In the genomic region with DNA sequence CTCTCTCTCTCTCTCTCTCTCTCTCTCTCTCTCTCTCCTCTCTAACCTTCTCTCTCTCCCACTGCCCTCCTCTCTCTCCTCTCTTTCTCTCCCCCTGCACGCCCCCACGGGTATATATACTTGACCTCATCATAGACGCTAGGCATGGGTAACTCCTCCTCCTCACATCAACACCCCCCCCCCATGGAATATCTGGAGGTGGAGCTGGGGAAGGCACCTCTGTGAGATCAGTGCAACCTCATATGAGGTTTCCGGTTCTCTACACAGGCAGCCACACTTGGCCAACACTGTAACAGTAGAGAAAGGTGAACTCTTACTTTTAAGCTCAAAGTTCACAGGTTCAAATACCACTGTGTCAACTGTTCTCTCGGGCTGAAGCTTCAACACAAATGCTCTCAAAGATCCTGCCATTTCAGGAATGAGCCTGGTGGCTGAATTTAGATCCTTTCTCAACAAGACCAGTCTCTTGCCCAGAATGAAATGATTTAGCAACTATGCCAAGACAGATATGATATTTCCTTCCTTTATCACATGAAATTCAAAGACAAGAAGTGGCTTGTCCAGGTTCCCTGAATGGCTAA, we compare ENCODE assay signal across 25 mouse cellular contexts.
DNase-seq lines count a peak whose midpoint lies in the region; ATAC-seq and TF ChIP-seq lines count a peak whose summit lies in the region.
"Had no signal": no experiment of that assay in that cellular context is flagged by ENCODE, and none has a peak within 500 bp of the region (broad histone marks: within the 10 kb centered on the region; RNA-seq: fewer than 3 reads in every experiment).

No protein-coding gene starts in this region.

- TF ChIP-seq CTCF in liver, postnatal 0 days (IDR thresholded peaks at IDR 0.05; ENCODE audit: low read depth), result no peak

- TF ChIP-seq EP300 in liver, postnatal 0 days (IDR thresholded peaks at IDR 0.05; ENCODE audit: low read depth), result no peak

- DNase-seq in liver, postnatal 0 days, result no peak
- DNase-seq in CD8-positive naive resting alpha-beta T cell, adult 2 months (ENCODE audit: low read depth in 2 of 2, low spot score in 2 of 2), result peak; percentile 29 to 35
- DNase-seq in induced T-regulatory cell, adult 2 months (ENCODE audit: low read depth), result peak; percentile 61
- DNase-seq in thymus, postnatal 25 days, result peak; percentile 59
- DNase-seq in spleen, adult 18-20 months, result no peak
- DNase-seq in right cerebral cortex, adult 18-20 months, result no peak
- DNase-seq: adrenal gland, postnatal 10 days; B cell, adult 2 months; cerebellum, adult 9-11 months; forebrain, postnatal 0 days; gastrocnemius, postnatal 36 days; kidney, adult 8-10 months; kidney, postnatal 10 days; liver; lung, embryonic 14.5 days; lung, postnatal 36 days; midbrain, embryonic 14.5 days; retina, postnatal 1 day had no signal

- no peaks in the 10 kb centered on the region for H3K27me3 ChIP-seq in liver, embryonic 16.5 days (ENCODE audit: control insufficient read depth, insufficient read depth, low read depth, low read length)
- no peaks in the 10 kb centered on the region for H3K27me3 ChIP-seq in liver, postnatal 0 days (ENCODE audit: insufficient read depth, low read length)
- H3K27me3 ChIP-seq: embryonic facial prominence, embryonic 12.5 days; hindbrain, embryonic 13.5 days; neural tube, embryonic 13.5 days; stomach, embryonic 15.5 days had no signal

- H3K9ac ChIP-seq in liver, embryonic 16.5 days (ENCODE audit: low read depth, low read length), result no peak overlapping the region
- H3K9ac ChIP-seq in liver, postnatal 0 days (replicated peaks), result no peak overlapping the region
- H3K9ac ChIP-seq: embryonic facial prominence, embryonic 12.5 days; forebrain, postnatal 0 days; hindbrain, embryonic 13.5 days; lung, embryonic 14.5 days; neural tube, embryonic 13.5 days; stomach, embryonic 15.5 days had no signal

- H3K27ac ChIP-seq in liver, embryonic 16.5 days (ENCODE audit: low read length), result no peak overlapping the region
- H3K27ac ChIP-seq in liver, postnatal 0 days (ENCODE audit: low read depth), result no peak overlapping the region
- H3K27ac ChIP-seq: embryonic facial prominence, embryonic 12.5 days; hindbrain, embryonic 13.5 days; limb, embryonic 10.5 days; neural tube, embryonic 13.5 days; stomach, embryonic 15.5 days had no signal

- H3K4me2 ChIP-seq in liver, embryonic 16.5 days (ENCODE audit: low read depth, low read length), result no peak overlapping the region
- H3K4me2 ChIP-seq in liver, postnatal 0 days (ENCODE audit: low read depth, low read length), result no peak overlapping the region
- H3K4me2 ChIP-seq: embryonic facial prominence, embryonic 12.5 days; hindbrain, embryonic 13.5 days; lung, embryonic 14.5 days; neural tube, embryonic 13.5 days; stomach, embryonic 15.5 days had no signal

- ATAC-seq in liver, embryonic 16.5 days (ENCODE audit: low read depth), result peak; percentile 21; the same call in 1 of the 2 replicates
- no peak for ATAC-seq in liver, postnatal 0 days
- ATAC-seq: forebrain, postnatal 0 days had no signal

- H3K36me3 ChIP-seq in liver, embryonic 16.5 days (ENCODE audit: control insufficient read depth, insufficient read depth), result no peaks in the 10 kb centered on the region
- no peaks in the 10 kb centered on the region for H3K36me3 ChIP-seq in liver, postnatal 0 days (replicated peaks; ENCODE audit: insufficient read depth, low read length)
- H3K36me3 ChIP-seq: embryonic facial prominence, embryonic 12.5 days; hindbrain, embryonic 13.5 days; limb, embryonic 10.5 days; neural tube, embryonic 13.5 days; stomach, embryonic 15.5 days had no signal

- no peaks in the 10 kb centered on the region for H3K9me3 ChIP-seq in liver, embryonic 16.5 days (replicated peaks; ENCODE audit: control insufficient read depth, low read length)
- no peaks in the 10 kb centered on the region for H3K9me3 ChIP-seq in liver, postnatal 0 days (ENCODE audit: low read length)
- H3K9me3 ChIP-seq: embryonic facial prominence, embryonic 12.5 days; hindbrain, embryonic 13.5 days; limb, embryonic 10.5 days; megakaryocyte, embryonic 14.5 days; neural tube, embryonic 13.5 days; stomach, embryonic 15.5 days had no signal

- peaks cover 6% of the 10 kb centered on the region; the same call in 1 of the 2 replicates for H3K4me1 ChIP-seq in liver, embryonic 16.5 days (ENCODE audit: control insufficient read depth, low read depth, low read length)
- H3K4me1 ChIP-seq in liver, postnatal 0 days (ENCODE audit: insufficient read depth), result peaks cover 15% of the 10 kb centered on the region
- H3K4me1 ChIP-seq: stomach, embryonic 15.5 days had no signal

- no peak overlapping the region for H3K4me3 ChIP-seq in liver, embryonic 16.5 days (ENCODE audit: low read depth, low read length)
- no peak overlapping the region for H3K4me3 ChIP-seq in liver, postnatal 0 days (ENCODE audit: low read depth, low read length)
- H3K4me3 ChIP-seq: embryonic facial prominence, embryonic 12.5 days; hindbrain, embryonic 13.5 days; limb, embryonic 10.5 days; megakaryocyte, embryonic 14.5 days; neural tube, embryonic 13.5 days; stomach, embryonic 15.5 days had no signal

- 58% methylated on average over 5 of the region's 5 CpGs for WGBS in liver, embryonic 16.5 days (ENCODE audit: insufficient replicate concordance)
- 57% methylated on average over 5 of the region's 5 CpGs for WGBS in liver, postnatal 0 days (ENCODE audit: insufficient replicate concordance)

Comparison
In these comparisons a context has a peak if more than half of its experiments do, and no peak if none do; other contexts are left out.
1. DNase-seq: peak in CD8-positive naive resting alpha-beta T cell, adult 2 months (2 of 2), induced T-regulatory cell, adult 2 months (single experiment) and thymus, postnatal 25 days (single experiment); none in liver, postnatal 0 days (single experiment), spleen, adult 18-20 months (0 of 2) and right cerebral cortex, adult 18-20 months (single experiment).